Mouse (Mus musculus) testis, adult 2 months (tissue): ENCODE data around the gene Miox.

Experiments
- CTCF ChIP-seq: fragments of 200-500 bp; IDR thresholded peaks from 2 replicates; pipeline ENCODE4 v1.5.1; 2012; ENCODE audit warnings: low read depth, mild to moderate bottlenecking, inconsistent platforms, low read length, moderate library complexity; ENCODE audit not compliant: control insufficient read depth, insufficient read depth, insufficient replicate concordance
- POLR2A ChIP-seq: fragments of 200-500 bp; IDR thresholded peaks from 2 replicates; pipeline ENCODE4 v1.6.1; 2012; ENCODE audit warnings: low read depth, mild to moderate bottlenecking, inconsistent platforms, low read length, moderate library complexity; ENCODE audit not compliant: control insufficient read depth

DNA sequence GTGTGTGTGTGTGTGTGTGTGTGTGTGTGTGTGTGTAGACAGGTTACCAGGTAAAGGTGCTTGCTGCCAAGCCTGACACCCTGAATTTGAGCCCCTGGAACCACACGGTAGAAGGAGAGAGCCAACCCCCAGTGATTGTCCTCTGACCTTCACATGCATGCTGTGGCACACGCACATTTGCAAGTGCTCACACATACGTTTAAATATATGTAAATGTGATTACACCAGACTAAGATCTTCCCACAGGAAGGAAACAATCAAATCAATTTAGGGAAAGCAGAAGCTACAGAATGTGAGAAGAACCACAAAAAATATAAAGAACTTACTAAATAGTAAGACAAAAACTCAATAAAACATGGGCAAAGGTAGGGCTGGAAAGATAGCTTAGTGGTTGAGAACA is 5.9 kb downstream of the Miox start:
- TF ChIP-seq CTCF: no peak
- no peak for TF ChIP-seq POLR2A
